Mouse (Mus musculus): Measurements from ENCODE around the gene Gabra2. TPM values are rescaled to one million over a fixed set of nuclear protein-coding genes. Genes with fewer than 3 reads are reported as not detected.

Gene Gabra2
- total and polyA plus RNA-seq, 2 experiments from 2014 or later: not detected

GRCm38 (mm10) chr5:71095180-71095579, 469 bp downstream of the Gabra2 start:
- Histone ChIP-seq H3K9me3 (replicated peaks; ENCODE audit: control insufficient read depth, low read length) (no peaks in the 10 kb centered on the region), H3K4me2 (ENCODE audit: low read depth, low read length) (peak overlapping the region; percentile 81), H3K27ac (ENCODE audit: low read depth) (no peak overlapping the region), H3K4me1 (ENCODE audit: control insufficient read depth, insufficient read depth) (no peaks in the 10 kb centered on the region), H3K4me3 (ENCODE audit: low read depth, low read length) (peak overlapping the region; percentile 51), H3K9ac (replicated peaks; ENCODE audit: low read depth, low read length) (no peak overlapping the region), H3K27me3 (ENCODE audit: control insufficient read depth, insufficient read depth, low read length) (peaks cover 16% of the 10 kb centered on the region), H3K36me3 (replicated peaks; ENCODE audit: control insufficient read depth, insufficient read depth, low read length) (no peaks in the 10 kb centered on the region)
- no peak for TF ChIP-seq EP300 (IDR thresholded peaks at IDR 0.05; ENCODE audit: low read depth)
- TF ChIP-seq CTCF (IDR thresholded peaks at IDR 0.05; ENCODE audit: low read depth): no peak
- WGBS: 2% methylated on average over 19 of the region's 19 CpGs
- DNase-seq (ENCODE audit: low spot score) (no peak), ATAC-seq (ENCODE audit: insufficient read depth, low read depth) (no peak)

GRCm38 (mm10) chr5:71094776-71095175, 873 bp downstream of the Gabra2 start:
- H3K9ac ChIP-seq (replicated peaks; ENCODE audit: low read depth, low read length): no peak overlapping the region
- WGBS: 30% methylated on average over 10 of the region's 10 CpGs
- no peak for TF ChIP-seq CTCF (IDR thresholded peaks at IDR 0.05; ENCODE audit: low read depth)
- no peak for TF ChIP-seq EP300 (IDR thresholded peaks at IDR 0.05; ENCODE audit: low read depth)

GRCm38 (mm10) chr5:71093807-71094206, 1.8 kb downstream of the Gabra2 start:
- no peak overlapping the region for H3K27ac ChIP-seq (ENCODE audit: low read depth)
- H3K9me3 ChIP-seq (replicated peaks; ENCODE audit: control insufficient read depth, low read length): no peaks in the 10 kb centered on the region
- no peak overlapping the region for H3K4me3 ChIP-seq (ENCODE audit: low read depth, low read length)
- no peaks in the 10 kb centered on the region for H3K36me3 ChIP-seq (replicated peaks; ENCODE audit: control insufficient read depth, insufficient read depth, low read length)
- no peak overlapping the region for H3K9ac ChIP-seq (replicated peaks; ENCODE audit: low read depth, low read length)
- peaks cover 16% of the 10 kb centered on the region for H3K27me3 ChIP-seq (ENCODE audit: control insufficient read depth, insufficient read depth, low read length)
- no peak overlapping the region for H3K4me2 ChIP-seq (ENCODE audit: low read depth, low read length)
- DNase-seq (ENCODE audit: low spot score): no peak
- H3K4me1 ChIP-seq (ENCODE audit: control insufficient read depth, insufficient read depth): no peaks in the 10 kb centered on the region
- ATAC-seq (ENCODE audit: insufficient read depth, low read depth): no peak
- TF ChIP-seq EP300 (IDR thresholded peaks at IDR 0.05; ENCODE audit: low read depth) (no peak), CTCF (IDR thresholded peaks at IDR 0.05; ENCODE audit: low read depth) (no peak)
- WGBS: 82% methylated on average over 2 of the region's 2 CpGs

More at GRCm38 (mm10) chr5:71094776-71095175, 873 bp downstream of the Gabra2 start:
- H3K27ac ChIP-seq (ENCODE audit: low read depth): no peak overlapping the region
- no peaks in the 10 kb centered on the region for H3K4me1 ChIP-seq (ENCODE audit: control insufficient read depth, insufficient read depth)
- ATAC-seq (ENCODE audit: insufficient read depth, low read depth) (no peak), DNase-seq (ENCODE audit: low spot score) (no peak)
- peaks cover 16% of the 10 kb centered on the region for H3K27me3 ChIP-seq (ENCODE audit: control insufficient read depth, insufficient read depth, low read length)
- H3K36me3 ChIP-seq (replicated peaks; ENCODE audit: control insufficient read depth, insufficient read depth, low read length): no peaks in the 10 kb centered on the region
- peak overlapping the region; percentile 81 for H3K4me2 ChIP-seq (ENCODE audit: low read depth, low read length)
- no peaks in the 10 kb centered on the region for H3K9me3 ChIP-seq (replicated peaks; ENCODE audit: control insufficient read depth, low read length)
- H3K4me3 ChIP-seq (ENCODE audit: low read depth, low read length): peak overlapping the region; percentile 51

GRCm38 (mm10) chr5:71092475-71092874, 3.2 kb downstream of the Gabra2 start:
- no peaks in the 10 kb centered on the region for H3K36me3 ChIP-seq (replicated peaks; ENCODE audit: control insufficient read depth, insufficient read depth, low read length)
- H3K27me3 ChIP-seq (ENCODE audit: control insufficient read depth, insufficient read depth, low read length): peaks cover 16% of the 10 kb centered on the region
- H3K4me2 ChIP-seq (ENCODE audit: low read depth, low read length): no peak overlapping the region
- ATAC-seq (ENCODE audit: insufficient read depth, low read depth): no peak
- no peaks in the 10 kb centered on the region for H3K9me3 ChIP-seq (replicated peaks; ENCODE audit: control insufficient read depth, low read length)
- H3K9ac ChIP-seq (replicated peaks; ENCODE audit: low read depth, low read length): no peak overlapping the region
- TF ChIP-seq CTCF (IDR thresholded peaks at IDR 0.05; ENCODE audit: low read depth): no peak
- no peak for TF ChIP-seq EP300 (IDR thresholded peaks at IDR 0.05; ENCODE audit: low read depth)
- H3K4me1 ChIP-seq (ENCODE audit: control insufficient read depth, insufficient read depth): no peaks in the 10 kb centered on the region
- no peak overlapping the region for H3K27ac ChIP-seq (ENCODE audit: low read depth)
- DNase-seq (ENCODE audit: low spot score): no peak
- no peak overlapping the region for H3K4me3 ChIP-seq (ENCODE audit: low read depth, low read length)

GRCm38 (mm10) chr5:71091926-71092325, 3.7 kb downstream of the Gabra2 start:
- no peak for DNase-seq (ENCODE audit: low spot score)
- H3K4me3 ChIP-seq (ENCODE audit: low read depth, low read length): no peak overlapping the region
- H3K4me2 ChIP-seq (ENCODE audit: low read depth, low read length): no peak overlapping the region
- no peaks in the 10 kb centered on the region for H3K9me3 ChIP-seq (replicated peaks; ENCODE audit: control insufficient read depth, low read length)
- TF ChIP-seq CTCF (IDR thresholded peaks at IDR 0.05; ENCODE audit: low read depth): no peak
- TF ChIP-seq EP300 (IDR thresholded peaks at IDR 0.05; ENCODE audit: low read depth): no peak
- 42% methylated on average over 2 of the region's 2 CpGs for WGBS
- no peak overlapping the region for H3K27ac ChIP-seq (ENCODE audit: low read depth)
- no peaks in the 10 kb centered on the region for H3K36me3 ChIP-seq (replicated peaks; ENCODE audit: control insufficient read depth, insufficient read depth, low read length)
- ATAC-seq (ENCODE audit: insufficient read depth, low read depth): no peak
- no peak overlapping the region for H3K9ac ChIP-seq (replicated peaks; ENCODE audit: low read depth, low read length)
- H3K27me3 ChIP-seq (ENCODE audit: control insufficient read depth, insufficient read depth, low read length): peaks cover 16% of the 10 kb centered on the region
- H3K4me1 ChIP-seq (ENCODE audit: control insufficient read depth, insufficient read depth): no peaks in the 10 kb centered on the region

GRCm38 (mm10) chr5:71078861-71079260, 16.8 kb downstream of the Gabra2 start:
- 70% methylated on average over 5 of the region's 5 CpGs for WGBS
- Histone ChIP-seq H3K9me3 (replicated peaks; ENCODE audit: control insufficient read depth, low read length) (no peaks in the 10 kb centered on the region), H3K27me3 (ENCODE audit: control insufficient read depth, insufficient read depth, low read length) (no peaks in the 10 kb centered on the region), H3K36me3 (replicated peaks; ENCODE audit: control insufficient read depth, insufficient read depth, low read length) (no peaks in the 10 kb centered on the region), H3K4me2 (ENCODE audit: low read depth, low read length) (no peak overlapping the region), H3K4me1 (ENCODE audit: control insufficient read depth, insufficient read depth) (no peaks in the 10 kb centered on the region), H3K4me3 (ENCODE audit: low read depth, low read length) (no peak overlapping the region), H3K27ac (ENCODE audit: low read depth) (no peak overlapping the region), H3K9ac (replicated peaks; ENCODE audit: low read depth, low read length) (no peak overlapping the region)
- no peak for ATAC-seq (ENCODE audit: insufficient read depth, low read depth)
- TF ChIP-seq CTCF (IDR thresholded peaks at IDR 0.05; ENCODE audit: low read depth) (no peak), EP300 (IDR thresholded peaks at IDR 0.05; ENCODE audit: low read depth) (no peak)
- no peak for DNase-seq (ENCODE audit: low spot score)
